Mouse (Mus musculus) c-Kit-negative CD71-positive TER-119-positive erythroid progenitor cells, embryonic 14.5 days (primary cell): ENCODE results near the gene Lrrc74b.

Source experiments
- DNase-seq: peaks from one replicate; pipeline ENCODE4 v3.0.0-alpha.2; 2013; ENCODE audit warnings: low read depth, low spot score

The Lrrc74b gene

DNA sequence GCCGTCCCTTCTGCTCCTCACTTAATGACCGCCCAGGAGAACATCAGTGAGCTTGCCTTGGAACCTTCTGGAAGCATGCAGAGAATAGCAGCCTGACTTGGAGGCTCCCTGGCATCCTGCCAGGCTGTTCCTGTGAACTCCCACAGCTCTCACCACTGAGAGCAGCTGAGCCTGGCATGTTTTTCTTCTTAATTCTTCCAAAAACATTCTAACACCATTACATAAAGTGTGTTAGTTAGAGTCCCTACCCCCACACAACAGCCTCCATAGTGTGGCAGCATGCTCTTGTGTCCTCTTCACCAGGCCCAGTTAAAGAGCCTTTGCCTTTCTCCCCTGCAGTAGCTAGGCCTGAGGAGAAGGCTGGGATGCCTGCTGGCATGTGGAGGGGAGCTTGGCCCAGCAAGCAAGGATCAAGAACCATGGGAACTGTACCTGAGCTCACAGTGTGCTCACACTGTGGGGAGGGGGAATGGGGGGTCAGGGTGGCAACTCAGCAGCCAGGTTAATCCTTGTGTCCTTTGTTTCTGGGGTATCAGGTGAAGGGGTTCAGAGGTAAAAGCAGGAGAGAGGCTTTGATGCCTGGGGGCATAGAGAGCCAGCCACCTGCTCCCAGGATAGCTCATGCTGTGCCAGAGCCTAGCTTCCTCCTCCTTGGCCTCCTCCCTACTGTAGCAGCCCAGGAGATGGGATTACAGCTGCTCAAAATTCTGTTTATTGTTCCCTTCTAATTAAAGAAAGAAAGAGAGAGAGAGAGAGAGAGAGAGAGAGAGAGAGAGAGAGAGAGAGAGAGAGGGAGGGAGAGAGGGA lies 64.3 kb downstream of the Lrrc74b start:
- no peak for DNase-seq
